Mouse (Mus musculus) limb, embryonic 15.5 days (tissue): ENCODE measurements around the gene Acp5. TPM values are rescaled to one million over a fixed set of nuclear protein-coding genes. Genes with fewer than 3 reads are reported as not detected.

Experiments used
- ATAC-seq: fragments of 200-750 bp; cut with Nextera tagmentation; 2 replicates; pipeline ENCODE4 v1.8.0; 2017; ENCODE audit warnings: low read depth, moderate TSS enrichment; ENCODE audit not compliant: insufficient number of reproducible peaks, low FRiP score, low TSS enrichment
- H3K27ac ChIP-seq: fragments of 300-500 bp; sonication (generic); 2 replicates; pipeline ENCODE4 v1.5.1; 2015; ENCODE audit warnings: moderate library complexity, mild to moderate bottlenecking, inconsistent platforms
- H3K27me3 ChIP-seq: fragments of 300-500 bp; sonication (generic); 2 replicates; pipeline ENCODE4 v1.6.1; 2015; ENCODE audit warnings: inconsistent platforms
- H3K36me3 ChIP-seq: fragments of 300-500 bp; sonication (generic); 2 replicates; pipeline ENCODE4 v1.6.1; 2015; ENCODE audit warnings: inconsistent platforms
- H3K4me1 ChIP-seq: fragments of 300-500 bp; sonication (generic); 2 replicates; pipeline ENCODE4 v1.6.1; 2015; ENCODE audit warnings: inconsistent platforms
- H3K4me2 ChIP-seq: fragments of 300-500 bp; sonication (generic); 2 replicates; pipeline ENCODE4 v1.6.1; 2015; ENCODE audit warnings: mild to moderate bottlenecking, inconsistent platforms
- H3K4me3 ChIP-seq: fragments of 300-500 bp; sonication (generic); 2 replicates; pipeline ENCODE4 v1.5.1; 2015; ENCODE audit warnings: mild to moderate bottlenecking, inconsistent platforms
- H3K9ac ChIP-seq: fragments of 300-500 bp; sonication (generic); 2 replicates; pipeline ENCODE4 v1.6.1; 2015; ENCODE audit warnings: inconsistent platforms
- H3K9me3 ChIP-seq: fragments of 300-500 bp; sonication (generic); 2 replicates; pipeline ENCODE4 v1.6.1; 2016; ENCODE audit warnings: inconsistent platforms
- WGBS: fragments of 180-500 bp; shearing (Covaris S2); methylation state at CpG from one replicate; pipeline ENCODE4 v1.1.7; 2015; 5-methylcytosine and 5-hydroxymethylcytosine counted together
- polyA plus RNA-seq: library from polyadenylated mRNA; unstranded; fragments of >200 nt; fragmentation: Nextera tagmentation; extraction: Ambion mirVana; gene quantifications from 2 replicates; pipeline ENCODE4 v1.2.1, GENCODE M21; 2015

The Acp5 gene
- 31.2 and 46.5 TPM in 2 replicates for polyA plus RNA-seq

GRCm38 (mm10) chr9:22135644-22136390 is at the start of gene Acp5:
Gene Acp5, minus strand, starts transcription at chr9:22135711.
- Histone ChIP-seq H3K9me3 (no peaks in the 10 kb centered on the region), H3K36me3 (no peaks in the 10 kb centered on the region), H3K27me3 (peaks cover 7% of the 10 kb centered on the region), H3K4me2 (no peak within 1 kb of the TSS), H3K4me1 (peaks cover 12% of the 10 kb centered on the region), H3K9ac (no peak within 1 kb of the TSS), H3K27ac (no peak within 1 kb of the TSS), H3K4me3 (no peak within 1 kb of the TSS)
- 76% methylated on average over 7 of the region's 7 CpGs for WGBS
- no peak for ATAC-seq

- no peak overlapping the region for H3K4me3 ChIP-seq
- H3K9ac ChIP-seq, result no peak overlapping the region
- no peaks in the 10 kb centered on the region for H3K4me1 ChIP-seq
- WGBS, result 78% methylated on average over 4 of the region's 4 CpGs
- ATAC-seq, result no peak
- H3K9me3 ChIP-seq, result no peaks in the 10 kb centered on the region
- H3K27me3 ChIP-seq, result no peaks in the 10 kb centered on the region
- no peaks in the 10 kb centered on the region for H3K36me3 ChIP-seq
- no peak overlapping the region for H3K27ac ChIP-seq
- no peak overlapping the region for H3K4me2 ChIP-seq
Measured at GRCm38 (mm10) chr9:22172318-22172717, 36.8 kb upstream of the Acp5 start.

- ATAC-seq, result no peak
- H3K27ac ChIP-seq, result no peak overlapping the region
- H3K4me3 ChIP-seq, result no peak overlapping the region
- no peak overlapping the region for H3K4me2 ChIP-seq
- WGBS, result 93% methylated on average over 11 of the region's 11 CpGs
- no peaks in the 10 kb centered on the region; the same call in 1 of the 2 replicates for H3K9me3 ChIP-seq
- H3K4me1 ChIP-seq, result peaks cover 6% of the 10 kb centered on the region; the same call in 1 of the 2 replicates
- no peaks in the 10 kb centered on the region for H3K36me3 ChIP-seq
- H3K9ac ChIP-seq, result no peak overlapping the region
- no peaks in the 10 kb centered on the region for H3K27me3 ChIP-seq
Measured at GRCm38 (mm10) chr9:22169327-22169726, 33.8 kb upstream of the Acp5 start.

GRCm38 (mm10) chr9:22167751-22168150 is 32.2 kb upstream of the Acp5 start:
- Histone ChIP-seq H3K27ac (no peak overlapping the region), H3K9me3 (no peaks in the 10 kb centered on the region; the same call in 1 of the 2 replicates)

GRCm38 (mm10) chr9:22166686-22167085 is 31.2 kb upstream of the Acp5 start:
- Histone ChIP-seq H3K36me3 (no peaks in the 10 kb centered on the region), H3K4me1 (peaks cover 6% of the 10 kb centered on the region; the same call in 1 of the 2 replicates), H3K9me3 (no peaks in the 10 kb centered on the region; the same call in 1 of the 2 replicates), H3K9ac (no peak overlapping the region), H3K27ac (no peak overlapping the region), H3K4me3 (no peak overlapping the region), H3K4me2 (no peak overlapping the region), H3K27me3 (no peaks in the 10 kb centered on the region)
- no peak for ATAC-seq
- 89% methylated on average over 10 of the region's 10 CpGs for WGBS

More at GRCm38 (mm10) chr9:22167751-22168150, 32.2 kb upstream of the Acp5 start:
- Histone ChIP-seq H3K36me3 (no peaks in the 10 kb centered on the region), H3K4me3 (no peak overlapping the region), H3K4me2 (no peak overlapping the region), H3K27me3 (no peaks in the 10 kb centered on the region), H3K4me1 (peaks cover 6% of the 10 kb centered on the region; the same call in 1 of the 2 replicates), H3K9ac (no peak overlapping the region)
- WGBS, result 98% methylated on average over 4 of the region's 4 CpGs
- ATAC-seq, result no peak

- no peaks in the 10 kb centered on the region for H3K27me3 ChIP-seq
- H3K27ac ChIP-seq, result no peak overlapping the region
- H3K4me3 ChIP-seq, result no peak overlapping the region
- WGBS, result 58% methylated on average over 6 of the region's 6 CpGs
- H3K36me3 ChIP-seq, result no peaks in the 10 kb centered on the region
- no peak overlapping the region for H3K4me2 ChIP-seq
- ATAC-seq, result no peak
- no peak overlapping the region for H3K9ac ChIP-seq
- peaks cover 6% of the 10 kb centered on the region; the same call in 1 of the 2 replicates for H3K4me1 ChIP-seq
- H3K9me3 ChIP-seq, result no peaks in the 10 kb centered on the region; the same call in 1 of the 2 replicates
Measured at GRCm38 (mm10) chr9:22165964-22166363, 30.5 kb upstream of the Acp5 start.

GRCm38 (mm10) chr9:22164711-22165668 is 29.5 kb upstream of the Acp5 start:
- H3K4me2 ChIP-seq, result peak overlapping the region; percentile 94
- H3K9me3 ChIP-seq, result no peaks in the 10 kb centered on the region; the same call in 1 of the 2 replicates
- peak overlapping the region; percentile 17; the same call in 1 of the 2 replicates for H3K27ac ChIP-seq
- no peaks in the 10 kb centered on the region for H3K27me3 ChIP-seq
- WGBS, result 1% methylated on average over 53 of the region's 54 CpGs
- H3K36me3 ChIP-seq, result no peaks in the 10 kb centered on the region
- peak overlapping the region; percentile 61 for H3K4me3 ChIP-seq
- 0 out of 2 replicates have a peak, but pooled peaks have one; percentile 8 for ATAC-seq
- H3K9ac ChIP-seq, result peak overlapping the region; percentile 71
- peaks cover 6% of the 10 kb centered on the region; the same call in 1 of the 2 replicates for H3K4me1 ChIP-seq

- H3K27me3 ChIP-seq, result no peaks in the 10 kb centered on the region
- no peak overlapping the region for H3K9ac ChIP-seq
- peaks cover 9% of the 10 kb centered on the region for H3K4me1 ChIP-seq
- no peak for ATAC-seq
- H3K4me3 ChIP-seq, result no peak overlapping the region
- 79% methylated on average over 7 of the region's 7 CpGs for WGBS
- H3K9me3 ChIP-seq, result no peaks in the 10 kb centered on the region; the same call in 1 of the 2 replicates
- no peak overlapping the region for H3K27ac ChIP-seq
- no peak overlapping the region for H3K4me2 ChIP-seq
- no peaks in the 10 kb centered on the region; the same call in 1 of the 2 replicates for H3K36me3 ChIP-seq
Measured at GRCm38 (mm10) chr9:22162912-22163311, 27.4 kb upstream of the Acp5 start.

GRCm38 (mm10) chr9:22162305-22162704 is 26.8 kb upstream of the Acp5 start:
- H3K9me3 ChIP-seq, result no peaks in the 10 kb centered on the region; the same call in 1 of the 2 replicates
- ATAC-seq, result no peak
- WGBS, result 75% methylated on average over 9 of the region's 9 CpGs
- no peak overlapping the region for H3K27ac ChIP-seq
- H3K36me3 ChIP-seq, result no peaks in the 10 kb centered on the region; the same call in 1 of the 2 replicates
- H3K4me3 ChIP-seq, result no peak overlapping the region
- H3K4me1 ChIP-seq, result peaks cover 15% of the 10 kb centered on the region
- H3K4me2 ChIP-seq, result no peak overlapping the region
- H3K27me3 ChIP-seq, result no peaks in the 10 kb centered on the region
- no peak overlapping the region for H3K9ac ChIP-seq

- no peaks in the 10 kb centered on the region; the same call in 1 of the 2 replicates for H3K36me3 ChIP-seq
- peaks cover 19% of the 10 kb centered on the region for H3K4me1 ChIP-seq
- no peaks in the 10 kb centered on the region for H3K27me3 ChIP-seq
- no peaks in the 10 kb centered on the region for H3K9me3 ChIP-seq
- H3K4me3 ChIP-seq, result no peak overlapping the region
- H3K9ac ChIP-seq, result no peak overlapping the region
- 43% methylated on average over 6 of the region's 6 CpGs for WGBS
- no peak for ATAC-seq
- H3K4me2 ChIP-seq, result no peak overlapping the region
- H3K27ac ChIP-seq, result no peak overlapping the region
Measured at GRCm38 (mm10) chr9:22161299-22161698, 25.8 kb upstream of the Acp5 start.

GRCm38 (mm10) chr9:22157516-22158265 is 22.2 kb upstream of the Acp5 start:
- Histone ChIP-seq H3K4me2 (peak overlapping the region; percentile 72), H3K36me3 (no peaks in the 10 kb centered on the region; the same call in 1 of the 2 replicates), H3K27ac (no peak overlapping the region), H3K9ac (peak overlapping the region; percentile 92; the same call in 1 of the 2 replicates), H3K4me3 (peak overlapping the region; percentile 74), H3K9me3 (no peaks in the 10 kb centered on the region), H3K27me3 (no peaks in the 10 kb centered on the region), H3K4me1 (peaks cover 21% of the 10 kb centered on the region)
- ATAC-seq, result no peak
- WGBS, result 66% methylated on average over 34 of the region's 34 CpGs
